Mouse (Mus musculus) G1E (cell line): ENCODE measurements around the gene Kif5c.

ENCODE experiments used
- CTCF ChIP-seq: IDR thresholded peaks from 2 replicates; pipeline ENCODE4 v1.5.1; 2012; ENCODE audit warnings: low read depth, low read length, inconsistent platforms, mixed read lengths
- GATA1 ChIP-seq: IDR thresholded peaks from 2 replicates; pipeline ENCODE4 v1.6.1; 2012; ENCODE audit warnings: borderline replicate concordance, low read length, inconsistent platforms, mixed read lengths
- GATA2 ChIP-seq: IDR thresholded peaks from 2 replicates; pipeline ENCODE4 v1.6.1; 2012; ENCODE audit warnings: low read depth, low read length, inconsistent platforms, borderline replicate concordance
- POLR2AphosphoS5 ChIP-seq: IDR thresholded peaks from 2 replicates; pipeline ENCODE4 v1.6.1; 2012; ENCODE audit warnings: low read depth, low read length, inconsistent platforms; ENCODE audit not compliant: insufficient replicate concordance
- TAL1 ChIP-seq: conservative IDR thresholded peaks from 2 replicates; pipeline ENCODE4 v1.6.1; 2012; ENCODE audit warnings: low read depth, low read length, inconsistent platforms, mixed read lengths

DNA sequence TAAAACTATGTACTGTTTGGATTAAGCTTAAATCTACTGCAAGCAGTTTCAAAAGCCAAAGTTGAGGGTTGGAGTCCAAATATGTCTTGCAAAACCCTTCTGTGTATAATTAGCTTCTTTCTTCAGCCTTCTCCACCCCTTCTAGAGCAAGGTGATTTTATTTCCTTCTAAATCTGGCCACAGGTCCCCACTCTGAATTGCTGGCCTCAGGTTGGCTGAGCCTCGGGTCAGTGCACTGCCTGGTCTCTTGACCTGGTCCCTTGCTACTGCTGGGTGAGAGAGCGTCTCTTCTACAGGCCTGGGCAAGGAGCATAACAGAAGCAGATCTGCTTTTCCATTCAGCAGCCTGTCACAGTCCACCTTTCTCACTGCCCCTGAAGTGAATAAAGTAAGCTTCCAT lies 149.8 kb downstream of the Kif5c start:
- TF ChIP-seq CTCF, result no peak
- no peak for TF ChIP-seq GATA1
- no peak for TF ChIP-seq POLR2AphosphoS5
- no peak for TF ChIP-seq GATA2
- no peak for TF ChIP-seq TAL1
